Mouse (Mus musculus): ENCODE data around the gene Nudt8. TPM values are rescaled to one million over a fixed set of nuclear protein-coding genes. Genes with fewer than 3 reads are reported as not detected.

Nudt8 gene
- polyA plus RNA-seq, 1 experiment from 2014 or later = 28.8 TPM

DNA sequence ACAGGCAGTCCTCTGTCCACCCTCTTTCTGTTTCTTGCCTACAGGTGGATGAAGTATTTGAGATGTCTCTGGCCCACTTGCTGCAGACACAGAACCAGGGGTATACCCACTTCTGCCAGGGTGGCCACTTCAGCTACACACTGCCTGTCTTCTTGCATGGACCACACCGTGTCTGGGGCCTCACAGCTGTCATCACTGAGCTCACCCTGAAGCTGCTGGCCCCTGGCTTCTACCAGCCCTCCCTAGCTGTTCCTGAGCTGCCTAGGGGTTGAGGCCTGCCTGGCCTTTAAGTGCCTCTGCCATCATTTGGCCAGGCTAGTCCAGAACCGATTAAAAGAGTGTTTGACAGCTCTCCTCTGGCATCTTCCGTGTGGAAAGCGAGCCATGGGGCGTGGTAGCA lies 1.4 kb downstream of the Nudt8 start:
- Histone ChIP-seq H3K9ac (ENCODE audit: low read depth, low read length) (peak overlapping the region; percentile 93; the same call in 1 of the 2 replicates), H3K36me3 (ENCODE audit: control insufficient read depth, insufficient read depth, low read length) (peaks cover 4% of the 10 kb centered on the region; the same call in 1 of the 2 replicates), H3K27me3 (ENCODE audit: control insufficient read depth, insufficient read depth, low read depth, low read length) (no peaks in the 10 kb centered on the region), H3K4me2 (ENCODE audit: low read length) (peak overlapping the region; percentile 91), H3K27ac (ENCODE audit: low read length) (no peak overlapping the region), H3K4me3 (ENCODE audit: low read depth, low read length) (no peak overlapping the region), H3K9me3 (replicated peaks; ENCODE audit: control insufficient read depth, low read length, poor library complexity, severe bottlenecking) (no peaks in the 10 kb centered on the region), H3K4me1 (ENCODE audit: control insufficient read depth, insufficient read depth, low read length) (peaks cover 16% of the 10 kb centered on the region)
- ATAC-seq = no peak
- WGBS = 94% methylated on average over 5 of the region's 5 CpGs

DNA sequence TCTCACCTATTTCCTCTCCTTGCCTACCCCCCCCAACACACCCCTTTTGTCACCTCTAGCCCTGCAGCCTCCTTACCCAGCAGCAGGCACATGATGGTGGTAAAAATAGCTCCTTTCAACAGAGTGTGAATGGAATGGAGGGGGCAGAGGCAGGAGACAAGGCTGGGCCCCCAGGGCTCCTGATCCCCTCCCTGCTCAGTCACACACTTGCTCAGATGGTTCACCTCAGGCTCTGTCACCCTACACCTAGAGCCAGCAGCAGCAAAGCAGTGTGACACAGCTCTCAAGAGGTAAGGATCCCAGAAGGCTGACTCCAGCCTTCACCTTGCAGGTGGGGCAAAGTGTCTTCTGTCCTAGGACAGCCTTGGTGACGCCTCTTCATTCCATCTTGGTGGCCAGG lies 2.7 kb downstream of the Nudt8 start, which contains the start of gene Doc2g:
Gene Doc2g, plus strand, starts transcription at position 202 of the 400 bp plus-strand sequence.
- H3K27ac ChIP-seq (ENCODE audit: low read length) = no peak within 1 kb of the TSS
- no peak for ATAC-seq
- H3K27me3 ChIP-seq (ENCODE audit: control insufficient read depth, insufficient read depth, low read depth, low read length) = no peaks in the 10 kb centered on the region
- peaks cover 16% of the 10 kb centered on the region for H3K4me1 ChIP-seq (ENCODE audit: control insufficient read depth, insufficient read depth, low read length)
- no peak within 1 kb of the TSS for H3K9ac ChIP-seq (ENCODE audit: low read depth, low read length)
- H3K36me3 ChIP-seq (ENCODE audit: control insufficient read depth, insufficient read depth, low read length) = peaks cover 16% of the 10 kb centered on the region
- H3K4me2 ChIP-seq (ENCODE audit: low read length) = no peak within 1 kb of the TSS
- WGBS = 94% methylated on average over 1 of the region's 1 CpGs
- no peaks in the 10 kb centered on the region for H3K9me3 ChIP-seq (replicated peaks; ENCODE audit: control insufficient read depth, low read length, poor library complexity, severe bottlenecking)
- no peak within 1 kb of the TSS for H3K4me3 ChIP-seq (ENCODE audit: low read depth, low read length)

DNA sequence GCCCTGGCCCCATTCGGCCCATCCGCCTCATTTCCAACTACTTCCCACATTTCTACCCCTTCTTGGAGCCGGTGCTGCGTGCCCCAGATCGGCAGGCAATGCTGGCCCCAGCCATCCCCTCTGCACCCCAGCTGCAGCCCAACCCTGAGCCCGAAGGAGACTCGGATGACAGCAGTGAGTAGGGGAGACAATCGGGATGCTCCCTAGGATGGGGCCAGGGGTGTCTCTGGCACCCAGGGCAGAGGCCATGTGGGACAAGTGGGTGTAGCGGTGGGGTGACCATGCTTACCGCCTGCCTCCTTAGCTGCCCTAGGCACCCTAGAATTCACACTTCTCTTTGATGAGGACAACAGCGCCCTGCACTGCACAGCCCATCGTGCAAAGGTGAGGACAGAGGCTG lies 3.3 kb downstream of the Nudt8 start:
- H3K4me1 ChIP-seq (ENCODE audit: control insufficient read depth, insufficient read depth, low read length) = peaks cover 16% of the 10 kb centered on the region
- H3K27ac ChIP-seq (ENCODE audit: low read length) = no peak overlapping the region
- 84% methylated on average over 12 of the region's 12 CpGs for WGBS
- no peak for ATAC-seq
- no peak overlapping the region for H3K4me3 ChIP-seq (ENCODE audit: low read depth, low read length)
- H3K27me3 ChIP-seq (ENCODE audit: control insufficient read depth, insufficient read depth, low read depth, low read length) = no peaks in the 10 kb centered on the region
- H3K9me3 ChIP-seq (replicated peaks; ENCODE audit: control insufficient read depth, low read length, poor library complexity, severe bottlenecking) = no peaks in the 10 kb centered on the region
- H3K9ac ChIP-seq (ENCODE audit: low read depth, low read length) = no peak overlapping the region
- H3K36me3 ChIP-seq (ENCODE audit: control insufficient read depth, insufficient read depth, low read length) = peaks cover 21% of the 10 kb centered on the region
- H3K4me2 ChIP-seq (ENCODE audit: low read length) = no peak overlapping the region

DNA sequence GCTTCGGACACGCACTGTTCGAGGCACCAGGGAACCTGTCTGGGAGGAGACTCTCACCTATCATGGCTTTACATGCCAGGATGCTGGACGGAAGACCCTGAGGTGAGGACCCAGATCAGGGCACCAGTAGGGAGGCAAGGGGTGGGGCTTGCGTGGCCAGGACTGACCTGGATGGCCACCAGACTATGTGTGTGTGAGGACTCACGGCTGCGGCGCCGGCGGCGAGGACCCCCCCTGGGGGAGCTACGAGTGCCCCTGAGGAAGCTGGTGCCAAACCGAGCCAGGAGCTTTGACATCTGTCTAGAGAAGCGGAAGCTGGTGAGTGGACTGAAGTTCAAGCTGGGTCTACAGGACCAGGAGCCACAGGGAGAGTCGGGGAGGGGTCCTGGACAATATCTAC lies 4.0 kb downstream of the Nudt8 start:
- WGBS = 87% methylated on average over 15 of the region's 15 CpGs
- H3K9me3 ChIP-seq (replicated peaks; ENCODE audit: control insufficient read depth, low read length, poor library complexity, severe bottlenecking) = no peaks in the 10 kb centered on the region
- H3K27ac ChIP-seq (ENCODE audit: low read length) = no peak overlapping the region
- no peak for ATAC-seq
- no peak overlapping the region for H3K9ac ChIP-seq (ENCODE audit: low read depth, low read length)
- H3K4me1 ChIP-seq (ENCODE audit: control insufficient read depth, insufficient read depth, low read length) = peaks cover 16% of the 10 kb centered on the region
- H3K4me3 ChIP-seq (ENCODE audit: low read depth, low read length) = no peak overlapping the region
- H3K27me3 ChIP-seq (ENCODE audit: control insufficient read depth, insufficient read depth, low read depth, low read length) = no peaks in the 10 kb centered on the region
- no peak overlapping the region for H3K4me2 ChIP-seq (ENCODE audit: low read length)
- peaks cover 27% of the 10 kb centered on the region for H3K36me3 ChIP-seq (ENCODE audit: control insufficient read depth, insufficient read depth, low read length)

DNA sequence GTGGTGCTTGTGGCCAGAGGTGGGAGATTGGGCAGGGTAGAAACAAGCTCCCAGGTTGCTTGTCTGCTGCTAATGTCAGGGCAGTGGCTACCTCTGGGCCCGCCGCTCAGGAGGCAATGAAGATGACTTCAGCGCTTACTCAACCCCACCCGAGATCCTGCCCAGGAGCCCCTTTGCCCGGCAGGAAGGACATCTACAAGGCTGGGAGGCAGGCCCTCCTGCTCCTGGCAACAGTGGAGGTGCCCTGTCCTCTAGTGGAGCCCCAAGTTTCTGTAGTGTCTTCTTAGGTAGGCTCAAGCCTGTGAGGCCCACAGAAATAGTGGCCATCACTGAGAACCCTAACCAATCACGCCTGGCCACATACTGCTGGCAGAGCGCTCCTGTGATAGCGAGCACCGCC lies 4.7 kb downstream of the Nudt8 start:
- H3K4me1 ChIP-seq (ENCODE audit: control insufficient read depth, insufficient read depth, low read length) = peaks cover 12% of the 10 kb centered on the region
- H3K9me3 ChIP-seq (replicated peaks; ENCODE audit: control insufficient read depth, low read length, poor library complexity, severe bottlenecking) = no peaks in the 10 kb centered on the region
- H3K4me2 ChIP-seq (ENCODE audit: low read length) = no peak overlapping the region
- H3K4me3 ChIP-seq (ENCODE audit: low read depth, low read length) = no peak overlapping the region
- H3K27me3 ChIP-seq (ENCODE audit: control insufficient read depth, insufficient read depth, low read depth, low read length) = no peaks in the 10 kb centered on the region
- H3K9ac ChIP-seq (ENCODE audit: low read depth, low read length) = no peak overlapping the region
- 92% methylated on average over 9 of the region's 9 CpGs for WGBS
- H3K27ac ChIP-seq (ENCODE audit: low read length) = no peak overlapping the region
- no peak for ATAC-seq
- peaks cover 28% of the 10 kb centered on the region for H3K36me3 ChIP-seq (ENCODE audit: control insufficient read depth, insufficient read depth, low read length)

DNA sequence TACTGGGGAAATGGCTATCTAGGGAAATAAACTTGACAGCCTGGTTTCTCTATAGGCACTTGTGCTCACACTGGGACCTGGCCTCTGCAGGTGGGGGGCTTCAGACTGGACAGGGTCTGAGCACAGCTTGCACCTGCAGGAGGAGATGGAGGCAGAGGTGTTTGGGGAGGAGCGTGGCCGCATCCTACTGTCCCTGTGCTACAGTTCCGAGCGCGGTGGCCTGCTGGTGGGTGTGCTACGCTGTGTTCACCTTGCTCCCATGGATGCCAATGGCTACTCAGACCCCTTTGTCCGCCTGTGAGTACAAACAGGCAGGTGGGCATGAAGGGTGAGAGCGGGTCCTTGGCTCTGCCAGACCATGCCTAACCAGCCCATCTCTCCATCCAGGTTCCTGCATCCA lies 5.6 kb downstream of the Nudt8 start:
- 95% methylated on average over 8 of the region's 8 CpGs for WGBS
- Histone ChIP-seq H3K4me2 (ENCODE audit: low read length) (no peak overlapping the region), H3K4me1 (ENCODE audit: control insufficient read depth, insufficient read depth, low read length) (peaks cover 14% of the 10 kb centered on the region), H3K27ac (ENCODE audit: low read length) (no peak overlapping the region), H3K27me3 (ENCODE audit: control insufficient read depth, insufficient read depth, low read depth, low read length) (no peaks in the 10 kb centered on the region), H3K4me3 (ENCODE audit: low read depth, low read length) (no peak overlapping the region), H3K9ac (ENCODE audit: low read depth, low read length) (no peak overlapping the region), H3K9me3 (replicated peaks; ENCODE audit: control insufficient read depth, low read length, poor library complexity, severe bottlenecking) (no peaks in the 10 kb centered on the region), H3K36me3 (ENCODE audit: control insufficient read depth, insufficient read depth, low read length) (peaks cover 28% of the 10 kb centered on the region)
- ATAC-seq = no peak

DNA sequence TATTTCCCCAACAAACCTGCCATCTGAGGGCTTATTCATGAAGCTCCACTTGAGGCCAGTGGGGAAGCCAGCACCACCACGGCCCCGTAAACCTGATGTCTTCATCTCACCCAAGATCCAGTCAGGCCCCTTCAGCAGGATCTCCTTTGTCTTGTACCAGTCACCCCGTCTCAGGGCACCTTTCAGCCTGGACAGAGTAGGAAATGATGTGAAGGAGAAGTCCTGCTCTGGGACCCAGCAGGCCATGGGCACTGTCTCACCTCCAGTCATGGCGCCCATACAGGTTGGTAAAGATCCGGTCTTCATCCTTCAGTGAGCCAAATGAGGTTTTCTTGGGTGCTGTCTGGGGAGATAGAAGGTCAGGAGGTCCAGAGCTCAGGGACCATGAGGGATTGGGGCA lies 10.7 kb downstream of the Nudt8 start:
- no peak overlapping the region for H3K4me2 ChIP-seq (ENCODE audit: low read length)
- 91% methylated on average over 5 of the region's 5 CpGs for WGBS

DNA sequence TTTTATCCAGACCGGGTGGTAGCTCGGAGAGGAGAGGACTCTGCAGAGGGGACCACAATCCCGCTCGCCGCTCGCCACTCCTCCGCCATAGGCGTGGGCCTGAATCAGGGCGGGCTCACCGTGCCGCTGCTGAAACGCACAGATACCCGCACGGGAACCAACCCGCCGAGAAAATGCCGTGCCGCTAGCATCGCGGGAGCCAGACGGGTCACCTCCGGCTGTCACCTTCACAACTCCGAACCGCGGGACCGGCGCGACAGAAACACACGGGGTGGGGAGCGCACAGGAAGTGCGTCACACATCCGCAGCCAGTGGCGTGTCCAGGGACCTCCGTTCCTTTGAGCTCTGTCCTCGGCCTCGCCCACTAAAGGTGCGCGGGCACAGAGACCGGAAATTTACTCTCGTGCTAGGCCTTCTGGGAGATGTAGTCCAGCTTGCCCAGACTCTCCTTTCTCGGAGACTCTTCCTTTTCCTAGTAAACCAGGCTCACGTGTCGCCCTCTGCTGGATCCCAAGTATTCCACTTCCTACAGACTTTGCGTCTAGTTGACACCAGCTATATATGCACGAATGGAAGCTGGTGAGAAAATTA lies 12.1 kb downstream of the Nudt8 start, which contains the start of gene Ndufv1:
Gene Ndufv1, minus strand, starts transcription at position 375 of the 591 bp plus-strand sequence.
- Histone ChIP-seq H3K4me3 (ENCODE audit: low read depth, low read length) (peak within 1 kb of the TSS; percentile 85), H3K4me2 (ENCODE audit: low read length) (peak within 1 kb of the TSS; percentile 68), H3K4me1 (ENCODE audit: control insufficient read depth, insufficient read depth, low read length) (peaks cover 17% of the 10 kb centered on the region), H3K27ac (ENCODE audit: low read length) (peak within 1 kb of the TSS; percentile 81), H3K9ac (ENCODE audit: low read depth, low read length) (peak within 1 kb of the TSS; percentile 86), H3K27me3 (ENCODE audit: control insufficient read depth, insufficient read depth, low read depth, low read length) (no peaks in the 10 kb centered on the region), H3K9me3 (replicated peaks; ENCODE audit: control insufficient read depth, low read length, poor library complexity, severe bottlenecking) (no peaks in the 10 kb centered on the region), H3K36me3 (ENCODE audit: control insufficient read depth, insufficient read depth, low read length) (peaks cover 18% of the 10 kb centered on the region)
- WGBS = under 1% methylated on average over 45 of the region's 45 CpGs
- peak; percentile 99 for ATAC-seq

More for the DNA sequence above, 10.7 kb downstream of the Nudt8 start:
- no peak overlapping the region for H3K4me3 ChIP-seq (ENCODE audit: low read depth, low read length)
- no peaks in the 10 kb centered on the region for H3K27me3 ChIP-seq (ENCODE audit: control insufficient read depth, insufficient read depth, low read depth, low read length)
- peaks cover 24% of the 10 kb centered on the region for H3K36me3 ChIP-seq (ENCODE audit: control insufficient read depth, insufficient read depth, low read length)
- ATAC-seq = no peak
- no peak overlapping the region for H3K27ac ChIP-seq (ENCODE audit: low read length)
- H3K9me3 ChIP-seq (replicated peaks; ENCODE audit: control insufficient read depth, low read length, poor library complexity, severe bottlenecking) = no peaks in the 10 kb centered on the region
- H3K4me1 ChIP-seq (ENCODE audit: control insufficient read depth, insufficient read depth, low read length) = peaks cover 17% of the 10 kb centered on the region
- no peak overlapping the region for H3K9ac ChIP-seq (ENCODE audit: low read depth, low read length)

DNA sequence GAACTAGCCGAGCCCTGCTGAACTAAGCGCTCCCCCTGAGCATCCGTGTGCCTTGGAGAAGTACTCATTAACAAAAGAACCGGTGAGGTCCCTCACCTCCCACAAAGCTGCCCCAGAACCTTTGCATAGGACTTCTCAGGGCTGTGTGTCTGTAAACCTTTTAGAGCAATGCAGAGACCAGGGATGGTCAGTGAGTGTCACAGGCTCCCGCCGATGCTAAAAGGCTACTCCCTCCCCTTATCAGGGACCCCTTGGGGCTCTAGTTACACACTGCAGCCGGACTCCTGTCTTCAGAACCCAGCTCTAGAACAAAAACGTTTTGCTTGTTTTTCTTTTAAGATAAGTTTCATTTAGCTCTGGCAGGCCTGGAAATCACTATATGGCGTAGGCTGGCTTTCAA lies 12.7 kb downstream of the Nudt8 start:
- peaks cover 17% of the 10 kb centered on the region for H3K4me1 ChIP-seq (ENCODE audit: control insufficient read depth, insufficient read depth, low read length)
- 0 out of 2 replicates have a peak overlapping the region, but pooled peaks have one; percentile 38 for H3K9ac ChIP-seq (ENCODE audit: low read depth, low read length)
- H3K27ac ChIP-seq (ENCODE audit: low read length) = no peak overlapping the region
- peaks cover 13% of the 10 kb centered on the region for H3K36me3 ChIP-seq (ENCODE audit: control insufficient read depth, insufficient read depth, low read length)
- peak; percentile 49 for ATAC-seq
- H3K9me3 ChIP-seq (replicated peaks; ENCODE audit: control insufficient read depth, low read length, poor library complexity, severe bottlenecking) = no peaks in the 10 kb centered on the region
- peak overlapping the region; percentile 85 for H3K4me3 ChIP-seq (ENCODE audit: low read depth, low read length)
- 26% methylated on average over 9 of the region's 9 CpGs for WGBS
- no peaks in the 10 kb centered on the region for H3K27me3 ChIP-seq (ENCODE audit: control insufficient read depth, insufficient read depth, low read depth, low read length)
- H3K4me2 ChIP-seq (ENCODE audit: low read length) = peak overlapping the region; percentile 55

Data from midbrain, embryonic 16.5 days (tissue).